Mouse (Mus musculus) left cerebral cortex, adult 8-10 months (tissue): ENCODE data around the gene Tcte3. TPM values are rescaled to one million over a fixed set of nuclear protein-coding genes. Genes with fewer than 3 reads are reported as not detected.
"Not testable (repeated sequence)": the region's sequence is repeated elsewhere in the genome, so short reads cannot be mapped to it uniquely, and the experiment has no call there.

Experiments used
- DNase-seq, 2 experiments: peaks; one replicate each; pipeline ENCODE4 v3.0.0; 2022; ENCODE audit warnings: low spot score in 2 of 2
- total RNA-seq, 4 experiments: library from RNA; stranded (reverse); gene quantifications; 2 replicates each; pipeline ENCODE4 v1.2.4; 2022

The Tcte3 gene
- total RNA-seq = 1 to 10 TPM in 2 of 4 experiments, not detected in 2; 1.4 to 1.9 TPM

DNA sequence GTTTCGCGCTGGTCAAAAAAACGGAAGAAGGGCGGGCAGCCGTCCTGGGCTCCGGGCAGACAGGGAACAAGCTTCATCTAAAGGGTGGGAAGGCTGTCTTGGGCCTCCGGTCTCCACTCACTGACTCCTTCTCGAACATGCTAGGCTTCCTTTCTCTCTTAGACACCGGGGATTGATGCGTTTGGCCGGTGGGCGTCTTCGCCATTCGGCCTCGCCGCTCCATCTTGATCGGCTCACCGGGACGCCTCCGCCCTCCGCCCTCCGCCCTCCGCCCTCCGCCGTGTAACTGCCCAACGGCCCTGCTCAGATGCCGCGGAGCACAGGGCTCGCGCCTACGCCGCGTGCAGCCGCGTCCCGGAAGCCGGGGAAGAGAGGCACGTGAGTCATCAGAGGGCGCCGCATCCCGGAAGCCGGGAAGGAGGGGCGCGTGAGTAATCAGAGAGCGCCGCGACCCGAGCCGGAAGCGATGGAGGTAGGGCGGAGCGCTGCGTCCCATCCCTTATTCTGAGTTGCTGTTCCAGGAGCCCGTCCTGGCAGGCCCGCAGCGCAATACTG, at the start of gene Tcte3, which contains the start of the genes Ermard and Gm3448:
TSS of gene Tcte3 (minus strand) at position 314 of the 555 bp plus-strand sequence.
TSS of gene Ermard (plus strand) at position 34 of the 555 bp plus-strand sequence.
TSS of gene Gm3448 (minus strand) at position 363 of the 555 bp plus-strand sequence.
- DNase-seq = peak in 1 of 2 experiments; percentile 13

- no peak for DNase-seq
Observed at GRCm38 (mm10) chr17:15088591-15089001, 47.3 kb upstream of the Tcte3 start.

DNA sequence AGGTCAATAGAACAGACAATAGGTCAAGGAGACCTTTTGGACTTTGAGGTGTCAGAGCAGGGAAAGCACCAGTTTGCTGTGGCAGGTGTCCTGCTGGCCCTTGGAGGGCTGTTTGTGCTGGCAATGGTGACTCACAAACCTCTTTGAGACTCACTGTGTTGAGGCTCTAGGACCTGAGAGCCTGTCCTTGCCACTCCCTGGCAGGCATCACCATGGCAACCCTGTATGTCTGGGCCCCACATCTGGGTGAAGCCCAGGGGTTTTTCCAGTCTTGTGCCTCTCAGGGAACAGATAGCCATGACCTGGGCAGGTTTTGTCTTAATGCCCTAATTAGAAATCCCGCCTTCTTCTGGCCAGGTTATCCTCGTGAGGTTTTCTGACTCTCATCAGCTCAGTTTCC, 46.9 kb upstream of the Tcte3 start:
- DNase-seq = no peak

DNA sequence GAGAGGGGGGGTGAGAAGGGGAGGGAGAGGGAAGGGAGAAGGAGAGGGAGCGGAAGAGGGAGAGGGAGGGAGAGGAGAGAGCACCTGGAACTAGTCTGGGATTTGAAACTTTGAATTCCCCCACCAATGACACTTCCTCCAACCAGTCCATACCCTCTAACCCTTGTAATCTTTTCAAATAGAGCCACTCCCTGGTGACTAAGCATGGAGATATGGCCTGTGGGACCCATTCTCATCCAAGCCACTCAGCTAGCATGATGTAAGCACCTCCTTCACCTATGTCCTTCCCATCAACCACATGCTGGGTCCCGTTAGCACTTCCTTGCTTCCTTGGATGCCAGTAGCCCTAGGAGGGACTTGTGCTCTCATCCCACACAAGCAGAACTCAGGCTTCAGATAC, 43.7 kb upstream of the Tcte3 start:
- no peak for DNase-seq

GRCm38 (mm10) chr17:15084226-15084848, 43.0 kb upstream of the Tcte3 start:
- DNase-seq = no peak

DNA sequence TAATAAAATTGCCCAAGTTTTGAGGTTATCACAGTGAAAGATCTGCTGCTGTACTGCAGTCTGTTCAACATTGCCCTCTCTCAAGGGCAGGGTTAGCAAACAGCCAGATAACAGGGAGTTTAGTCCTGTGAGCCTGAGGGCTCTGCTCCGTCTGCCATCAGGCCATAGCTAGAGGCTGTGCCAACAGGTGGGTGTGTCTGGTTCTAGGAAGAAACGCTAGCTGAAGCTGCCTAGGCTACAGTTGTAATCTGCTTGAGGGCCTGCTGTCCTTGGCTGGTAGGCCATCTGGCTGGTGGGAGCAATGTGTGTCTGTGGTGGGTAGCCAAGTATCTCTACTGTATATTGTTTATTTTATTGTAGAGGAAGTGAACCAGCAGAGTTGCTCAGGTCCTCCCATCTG, 36.2 kb upstream of the Tcte3 start:
- no peak for DNase-seq

- no peak for DNase-seq
Observed at GRCm38 (mm10) chr17:15075033-15075432, 33.7 kb upstream of the Tcte3 start.

DNA sequence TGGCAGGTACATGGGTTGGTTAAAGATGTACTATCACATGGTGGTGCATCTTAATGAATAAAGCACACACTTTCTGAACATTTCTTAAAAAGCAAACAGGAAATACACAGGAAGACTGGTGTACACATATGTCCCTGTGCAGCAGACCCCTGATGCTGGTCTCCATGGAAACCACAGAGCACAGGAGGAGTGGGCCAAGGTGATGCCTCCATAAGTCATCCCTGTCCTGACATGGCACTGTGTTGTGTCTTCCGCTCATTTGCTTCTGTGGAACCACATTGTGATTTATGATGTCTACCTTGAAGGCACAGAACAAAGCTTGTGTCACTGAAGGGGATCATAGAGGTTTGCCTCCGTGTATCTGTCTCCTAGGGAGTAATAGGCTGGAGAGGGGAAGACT, 30.9 kb upstream of the Tcte3 start:
- DNase-seq = no peak

- DNase-seq = no peak
Observed at GRCm38 (mm10) chr17:15069124-15069523, 27.8 kb upstream of the Tcte3 start.

- no peak for DNase-seq
Observed at GRCm38 (mm10) chr17:15068040-15068792, 26.9 kb upstream of the Tcte3 start.

DNA sequence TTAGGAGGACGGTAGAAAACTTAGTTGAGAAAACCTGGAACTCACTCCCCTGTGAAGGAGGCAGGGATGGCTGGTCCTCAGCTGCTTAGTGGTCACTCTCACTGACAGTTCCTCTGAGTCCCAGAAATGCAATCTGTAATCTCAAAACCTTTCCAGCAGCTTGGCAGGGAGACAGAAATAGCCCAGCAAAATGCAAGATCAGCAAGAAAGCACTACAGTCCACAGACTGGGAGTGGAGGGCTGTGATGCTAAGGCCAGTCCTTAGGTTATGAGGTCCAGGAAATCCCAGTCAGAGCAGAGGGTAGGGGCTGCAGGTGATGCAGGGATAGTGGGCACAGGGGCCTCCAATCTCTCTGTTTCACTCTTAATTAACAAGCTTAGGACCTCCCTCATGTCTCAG, 25.6 kb upstream of the Tcte3 start:
- no peak for DNase-seq

DNA sequence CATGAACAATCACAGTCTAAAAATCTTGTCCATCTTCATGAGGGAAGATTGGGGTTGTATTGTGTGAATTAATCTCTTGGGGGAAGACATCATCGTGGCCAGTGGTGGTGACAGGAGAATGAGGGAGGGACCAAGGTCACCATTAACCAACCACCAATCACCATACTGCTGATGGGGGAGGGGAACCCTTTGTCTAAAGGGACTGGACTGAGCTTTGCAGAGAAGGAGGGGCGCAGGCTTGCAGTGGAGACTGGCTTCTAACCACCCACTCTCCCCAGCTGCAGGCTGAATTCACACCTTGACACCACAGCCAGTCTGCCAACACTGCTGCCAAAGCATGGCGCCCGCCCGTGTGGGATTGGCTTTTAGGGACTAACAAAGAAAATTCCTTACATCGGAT, 24.8 kb upstream of the Tcte3 start:
- no peak for DNase-seq

GRCm38 (mm10) chr17:15065391-15066024, 24.2 kb upstream of the Tcte3 start:
- DNase-seq = no peak

DNA sequence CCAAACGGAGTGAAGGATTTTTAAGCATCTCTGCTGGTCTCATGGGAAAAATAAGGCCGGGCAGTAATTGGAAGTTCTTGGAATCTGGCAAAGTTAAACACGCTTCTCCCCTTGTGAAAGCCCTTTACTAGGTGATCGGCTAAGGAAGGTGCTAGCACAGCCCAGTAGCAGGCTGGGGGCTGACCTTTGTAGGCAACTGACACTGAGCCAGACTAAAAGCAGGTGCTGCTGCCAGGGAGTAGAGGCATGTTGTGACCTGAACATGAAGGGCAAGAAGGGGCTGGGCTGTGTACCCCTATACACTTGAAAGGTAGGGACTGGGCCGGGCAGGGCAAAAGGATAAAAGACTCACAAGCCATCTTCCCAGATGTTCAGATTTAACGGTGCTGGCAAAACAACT, 19.1 kb upstream of the Tcte3 start:
- DNase-seq = no peak

DNA sequence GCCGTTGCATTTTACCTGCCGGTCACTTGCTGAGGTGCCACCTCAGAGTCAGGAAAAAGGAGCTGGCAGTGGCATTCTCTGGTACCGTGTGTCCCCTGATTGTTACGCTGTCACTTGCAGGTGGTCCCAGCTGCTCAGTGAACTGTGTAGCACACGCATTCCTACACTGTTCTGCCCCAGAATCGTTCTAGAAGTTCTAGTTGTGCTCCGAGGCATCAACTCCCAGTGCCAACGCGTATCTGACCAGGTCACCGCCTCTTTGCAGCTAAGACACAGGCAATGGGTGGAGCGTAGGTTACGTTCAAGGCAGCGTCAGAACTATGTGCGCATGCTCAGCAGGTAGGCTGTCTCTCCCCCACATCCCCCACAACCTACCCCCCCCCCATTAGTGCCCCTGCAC, 18.4 kb upstream of the Tcte3 start:
- no peak for DNase-seq

GRCm38 (mm10) chr17:15058161-15058591, 16.9 kb upstream of the Tcte3 start:
- no peak for DNase-seq

DNA sequence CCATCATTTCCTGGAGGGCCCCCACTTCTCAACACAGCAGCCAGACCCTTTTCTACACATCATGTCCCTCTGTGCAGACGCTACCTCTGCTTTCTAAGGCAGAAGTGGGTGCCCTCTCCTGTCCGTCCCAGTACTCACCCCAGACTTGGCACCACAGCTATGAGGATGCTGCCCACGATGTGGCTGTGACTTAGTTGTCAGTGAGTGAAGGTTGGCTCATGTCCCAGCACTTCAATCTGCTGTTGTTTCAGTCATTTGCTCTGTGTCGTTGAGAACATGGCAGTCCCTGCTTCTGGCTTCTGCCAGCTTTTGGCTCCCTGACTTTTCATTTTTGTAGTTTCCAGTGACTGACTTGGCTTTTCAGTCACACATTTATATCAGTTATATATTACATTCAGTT, 14.6 kb upstream of the Tcte3 start:
- DNase-seq = peak in 1 of 2 experiments; percentile 36

- peak in 1 of 2 experiments; percentile 6 for DNase-seq
Observed at GRCm38 (mm10) chr17:15053829-15054200, 12.5 kb upstream of the Tcte3 start.

DNA sequence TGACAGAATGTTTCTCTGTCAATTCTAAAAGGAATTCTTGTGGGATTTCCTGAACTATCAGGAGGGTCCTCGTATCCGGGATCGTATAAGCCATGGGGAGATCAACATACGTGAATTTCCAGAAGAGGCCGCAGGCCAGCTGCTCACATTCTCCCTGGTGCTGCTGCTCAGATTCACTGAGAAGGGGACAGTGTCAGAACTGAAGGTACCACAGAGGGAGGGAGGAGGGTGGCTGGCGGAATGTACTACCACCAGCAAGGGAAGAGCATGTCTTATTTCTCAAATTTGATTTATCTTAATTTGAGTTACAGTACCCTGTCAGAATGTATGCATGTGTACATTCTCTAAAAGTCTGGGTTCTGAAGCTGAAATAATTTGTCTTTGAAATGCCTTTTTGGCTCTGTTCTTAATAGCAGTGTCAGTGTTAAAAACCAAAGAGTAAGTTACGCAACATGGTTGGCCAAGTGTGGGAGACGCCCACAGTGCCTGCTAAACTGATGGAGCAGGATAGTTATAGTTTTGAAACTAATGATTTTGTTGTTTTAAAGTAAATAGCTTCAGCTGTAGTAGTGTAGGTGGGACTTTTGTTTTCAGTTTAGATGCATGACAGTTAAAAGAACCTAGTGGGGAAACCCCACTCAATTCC, 12.0 kb upstream of the Tcte3 start:
- DNase-seq = peak in 1 of 2 experiments; percentile 2

- DNase-seq = peak in 1 of 2 experiments; percentile 0
Observed at GRCm38 (mm10) chr17:15052766-15053165, 11.5 kb upstream of the Tcte3 start.

- DNase-seq = not testable (repeated sequence)
Observed at GRCm38 (mm10) chr17:15050338-15050737, 9.1 kb upstream of the Tcte3 start.
